7 mouse cellular contexts compared by ENCODE assay signal in the genomic region with DNA sequence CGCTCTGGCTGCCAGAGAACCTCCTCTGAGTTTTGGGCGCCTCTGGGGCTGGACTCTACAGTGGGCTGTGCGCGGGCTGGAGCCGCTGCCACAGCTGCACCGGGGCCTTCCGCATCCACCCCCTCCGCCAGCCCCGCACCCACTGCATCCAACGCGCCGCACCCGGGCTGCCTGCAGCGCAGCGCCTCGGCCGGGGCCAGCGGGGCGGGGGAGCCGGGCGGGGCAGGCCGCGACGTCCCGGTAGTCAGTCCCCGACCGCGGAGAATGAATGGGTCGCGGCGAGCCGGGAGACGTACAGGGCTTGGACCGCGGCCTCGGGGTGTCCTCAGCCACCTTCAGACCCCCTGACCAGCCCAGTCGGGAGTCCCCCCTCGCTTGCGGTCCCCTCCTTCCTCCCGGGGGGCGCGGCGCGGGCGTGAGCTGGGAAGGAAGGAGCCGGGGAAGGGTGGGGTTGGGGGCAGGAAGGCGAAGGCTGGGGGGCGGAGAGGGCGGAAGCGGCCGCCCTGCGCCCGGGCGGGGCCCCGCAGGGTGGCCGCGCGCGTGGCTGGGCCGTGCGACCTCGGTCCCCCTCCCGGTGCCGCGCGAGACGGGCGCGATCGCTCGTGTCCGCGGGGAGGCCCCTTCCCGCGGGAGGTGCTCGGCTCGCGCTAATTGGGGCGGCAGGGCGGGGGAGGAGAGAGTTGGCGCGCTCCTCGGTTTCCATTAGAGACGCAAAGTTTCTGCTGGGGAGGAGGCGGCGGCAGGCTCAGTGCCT. TPM values are rescaled to one million over a fixed set of nuclear protein-coding genes. Genes with fewer than 3 reads are reported as not detected.
DNase-seq lines count a peak whose midpoint lies in the region; ATAC-seq lines count a peak whose summit lies in the region.

No protein-coding gene starts in this region.

- peak; percentile 54 for DNase-seq in adrenal gland, adult 8-10 months
- peak; percentile 43 for DNase-seq in embryo, embryonic 10 days (ENCODE audit: low spot score)
- peak; percentile 49 to 72 for DNase-seq in gastrocnemius, postnatal 4 days (ENCODE audit: low spot score in 2 of 2)
- peak; percentile 72 to 75 for DNase-seq in spleen, adult 18-20 months

- H3K4me3 ChIP-seq in intestine, embryonic 15.5 days (replicated peaks) = peak overlapping the region; percentile 98
- peak overlapping the region; percentile 99 for H3K4me3 ChIP-seq in limb, embryonic 12.5 days (replicated peaks)
- H3K4me3 ChIP-seq in midbrain, embryonic 13.5 days (replicated peaks) = peak overlapping the region; percentile 77

- peak overlapping the region; percentile 90 for H3K27ac ChIP-seq in intestine, embryonic 15.5 days
- H3K27ac ChIP-seq in limb, embryonic 12.5 days = peak overlapping the region; percentile 87
- peak overlapping the region; percentile 89 for H3K27ac ChIP-seq in midbrain, embryonic 13.5 days

- H3K9ac ChIP-seq in intestine, embryonic 15.5 days = peak overlapping the region; percentile 93
- H3K9ac ChIP-seq in limb, embryonic 12.5 days (replicated peaks) = peak overlapping the region; percentile 96
- peak overlapping the region; percentile 99 for H3K9ac ChIP-seq in midbrain, embryonic 13.5 days (replicated peaks)

- peak; percentile 78 for ATAC-seq in intestine, embryonic 15.5 days
- peak; percentile 44 for ATAC-seq in limb, embryonic 12.5 days (ENCODE audit: insufficient number of reproducible peaks, insufficient read depth, low FRiP score, low TSS enrichment, low read depth)
- peak; percentile 78 for ATAC-seq in midbrain, embryonic 13.5 days

- peak overlapping the region; percentile 83 for H3K4me2 ChIP-seq in intestine, embryonic 15.5 days (replicated peaks)
- H3K4me2 ChIP-seq in limb, embryonic 12.5 days = peak overlapping the region; percentile 95
- H3K4me2 ChIP-seq in midbrain, embryonic 13.5 days (replicated peaks) = peak overlapping the region; percentile 94

- no peaks in the 10 kb centered on the region for H3K27me3 ChIP-seq in intestine, embryonic 15.5 days (replicated peaks)
- no peaks in the 10 kb centered on the region for H3K27me3 ChIP-seq in limb, embryonic 12.5 days
- no peaks in the 10 kb centered on the region for H3K27me3 ChIP-seq in midbrain, embryonic 13.5 days

- H3K4me1 ChIP-seq in intestine, embryonic 15.5 days (replicated peaks) = peaks cover 4% of the 10 kb centered on the region; the same call in 1 of the 2 replicates
- peaks cover 46% of the 10 kb centered on the region for H3K4me1 ChIP-seq in limb, embryonic 12.5 days (replicated peaks)
- H3K4me1 ChIP-seq in midbrain, embryonic 13.5 days (replicated peaks) = peaks cover 37% of the 10 kb centered on the region

- no peaks in the 10 kb centered on the region for H3K9me3 ChIP-seq in intestine, embryonic 15.5 days
- H3K9me3 ChIP-seq in limb, embryonic 12.5 days = no peaks in the 10 kb centered on the region
- no peaks in the 10 kb centered on the region for H3K9me3 ChIP-seq in midbrain, embryonic 13.5 days

- under 1% methylated on average over 73 of the region's 86 CpGs for WGBS in intestine, embryonic 15.5 days
- under 1% methylated on average over 64 of the region's 86 CpGs for WGBS in limb, embryonic 12.5 days
- WGBS in midbrain, embryonic 13.5 days = under 1% methylated on average over 54 of the region's 86 CpGs

- H3K36me3 ChIP-seq in intestine, embryonic 15.5 days = peaks cover 15% of the 10 kb centered on the region
- H3K36me3 ChIP-seq in limb, embryonic 12.5 days = peaks cover 28% of the 10 kb centered on the region
- peaks cover 25% of the 10 kb centered on the region for H3K36me3 ChIP-seq in midbrain, embryonic 13.5 days

RNA-seq across cellular contexts. Expression of gene Calm1, which starts 0.8 kb away (rescaled TPM):
- 100 to 1,000 TPM; 303 to 399 (median 341) TPM for total RNA-seq in adrenal gland, adult 8-10 months (2022)
- total RNA-seq in gastrocnemius, postnatal 4 days (2021) = 100 to 1,000 TPM; 311 to 332 TPM
- 2,249 and 2,526 TPM in 2 replicates for polyA plus RNA-seq in intestine, embryonic 15.5 days (2015; fragmentation: Nextera tagmentation; extraction: Ambion mirVana)
- polyA plus RNA-seq in limb, embryonic 12.5 days (2016; fragmentation: Nextera tagmentation; extraction: Ambion mirVana) = 1,129 and 1,141 TPM in 2 replicates
- 2,058 and 2,203 TPM in 2 replicates for polyA plus RNA-seq in midbrain, embryonic 13.5 days (2015; fragmentation: Nextera tagmentation; extraction: Ambion mirVana)

RNA-seq across cellular contexts. Expression of gene Nrde2, which starts 40.6 kb away (rescaled TPM):
- 10 to 100 TPM; 20.3 to 25.0 (median 23.4) TPM for total RNA-seq in adrenal gland, adult 8-10 months (2022)
- total RNA-seq in gastrocnemius, postnatal 4 days (2021) = 10 to 100 TPM; 12.6 to 13.0 TPM
- 10.2 and 12.1 TPM in 2 replicates for polyA plus RNA-seq in intestine, embryonic 15.5 days (2015; fragmentation: Nextera tagmentation; extraction: Ambion mirVana)
- 17.9 and 19.8 TPM in 2 replicates for polyA plus RNA-seq in limb, embryonic 12.5 days (2016; fragmentation: Nextera tagmentation; extraction: Ambion mirVana)
- 14.2 and 14.3 TPM in 2 replicates for polyA plus RNA-seq in midbrain, embryonic 13.5 days (2015; fragmentation: Nextera tagmentation; extraction: Ambion mirVana)

Comparison
In these comparisons a context has a peak if more than half of its experiments do, and no peak if none do; other contexts are left out.
1. Peak in every context shown above with its lines: DNase-seq, ATAC-seq, H3K4me3 ChIP-seq and H3K27ac ChIP-seq.